Mouse (Mus musculus): ENCODE data around the gene Abcg5. TPM values are rescaled to one million over a fixed set of nuclear protein-coding genes. Genes with fewer than 3 reads are reported as not detected.

The Abcg5 gene
- polyA plus RNA-seq, 1 experiment from 2014 or later: 0.46 TPM

- Histone ChIP-seq H3K4me1 (no peaks in the 10 kb centered on the region), H3K27ac (0 out of 2 replicates have a peak overlapping the region, but pooled peaks have one; percentile 10), H3K27me3 (no peaks in the 10 kb centered on the region), H3K9me3 (no peaks in the 10 kb centered on the region), H3K4me2 (no peak overlapping the region), H3K36me3 (no peaks in the 10 kb centered on the region), H3K9ac (no peak overlapping the region), H3K4me3 (no peak overlapping the region)
- no peak for ATAC-seq (ENCODE audit: borderline replicate concordance, extremely low read depth, low FRiP score, low TSS enrichment)
- 68% methylated on average over 10 of the region's 10 CpGs for WGBS
Measured at GRCm38 (mm10) chr17:84639796-84640378, 42.9 kb downstream of the Abcg5 start.

GRCm38 (mm10) chr17:84637971-84638370 is 44.8 kb downstream of the Abcg5 start:
- Histone ChIP-seq H3K9me3 (no peaks in the 10 kb centered on the region), H3K4me1 (no peaks in the 10 kb centered on the region), H3K9ac (no peak overlapping the region), H3K4me3 (no peak overlapping the region), H3K4me2 (no peak overlapping the region), H3K27me3 (no peaks in the 10 kb centered on the region), H3K27ac (no peak overlapping the region), H3K36me3 (no peaks in the 10 kb centered on the region)
- 80% methylated on average over 6 of the region's 6 CpGs for WGBS
- ATAC-seq (ENCODE audit: borderline replicate concordance, extremely low read depth, low FRiP score, low TSS enrichment): no peak

- no peak overlapping the region for H3K4me3 ChIP-seq
- no peak overlapping the region for H3K27ac ChIP-seq
- no peaks in the 10 kb centered on the region for H3K4me1 ChIP-seq
- H3K27me3 ChIP-seq: no peaks in the 10 kb centered on the region
- no peak for ATAC-seq (ENCODE audit: borderline replicate concordance, extremely low read depth, low FRiP score, low TSS enrichment)
- no peak overlapping the region for H3K9ac ChIP-seq
- H3K36me3 ChIP-seq: no peaks in the 10 kb centered on the region
- no peak overlapping the region for H3K4me2 ChIP-seq
- H3K9me3 ChIP-seq: no peaks in the 10 kb centered on the region
- WGBS: 57% methylated on average over 8 of the region's 8 CpGs
Measured at GRCm38 (mm10) chr17:84636328-84636727, 46.5 kb downstream of the Abcg5 start.

DNA sequence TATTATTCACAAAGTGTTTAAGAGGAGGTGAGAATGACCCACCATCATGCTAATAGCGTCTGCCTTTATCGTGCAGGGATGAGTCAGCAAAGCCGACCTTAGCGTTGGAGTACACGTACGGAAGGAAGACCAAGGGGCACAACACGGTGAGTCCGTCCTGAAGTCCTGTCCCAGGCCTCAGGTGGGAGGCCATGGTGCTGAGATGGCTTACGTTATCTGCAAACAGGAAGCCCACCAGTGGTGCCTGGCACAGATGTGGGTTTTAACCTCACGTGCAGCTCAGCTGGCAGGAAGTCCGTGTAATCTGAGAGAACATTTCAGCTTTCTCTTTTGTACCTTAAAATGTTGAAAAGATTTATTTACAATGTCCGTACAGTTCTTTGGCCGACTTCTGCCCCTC is 49.4 kb downstream of the Abcg5 start:
- Histone ChIP-seq H3K27ac (no peak overlapping the region), H3K9me3 (no peaks in the 10 kb centered on the region), H3K4me2 (no peak overlapping the region), H3K9ac (no peak overlapping the region), H3K27me3 (no peaks in the 10 kb centered on the region), H3K4me3 (no peak overlapping the region), H3K36me3 (no peaks in the 10 kb centered on the region), H3K4me1 (no peaks in the 10 kb centered on the region)
- 66% methylated on average over 13 of the region's 13 CpGs for WGBS
- no peak for ATAC-seq (ENCODE audit: borderline replicate concordance, extremely low read depth, low FRiP score, low TSS enrichment)

- ATAC-seq (ENCODE audit: borderline replicate concordance, extremely low read depth, low FRiP score, low TSS enrichment): no peak
- Histone ChIP-seq H3K27me3 (no peaks in the 10 kb centered on the region), H3K4me1 (peaks cover 9% of the 10 kb centered on the region), H3K4me2 (no peak overlapping the region), H3K4me3 (no peak overlapping the region), H3K27ac (no peak overlapping the region), H3K9me3 (no peaks in the 10 kb centered on the region), H3K9ac (no peak overlapping the region), H3K36me3 (no peaks in the 10 kb centered on the region)
- 83% methylated on average over 6 of the region's 6 CpGs for whole genome bisulfite sequencing
Measured at GRCm38 (mm10) chr17:84631836-84632235, 51.0 kb downstream of the Abcg5 start.

- no peak for ATAC-seq (ENCODE audit: borderline replicate concordance, extremely low read depth, low FRiP score, low TSS enrichment)
- Histone ChIP-seq H3K4me3 (no peak overlapping the region), H3K9me3 (no peaks in the 10 kb centered on the region), H3K4me1 (peaks cover 11% of the 10 kb centered on the region), H3K4me2 (no peak overlapping the region), H3K9ac (no peak overlapping the region), H3K27ac (no peak overlapping the region), H3K27me3 (no peaks in the 10 kb centered on the region), H3K36me3 (no peaks in the 10 kb centered on the region)
- 51% methylated on average over 9 of the region's 9 CpGs for WGBS
Measured at GRCm38 (mm10) chr17:84628611-84629010, 54.2 kb downstream of the Abcg5 start.

- no peaks in the 10 kb centered on the region for H3K27me3 ChIP-seq
- H3K9me3 ChIP-seq: no peaks in the 10 kb centered on the region
- ATAC-seq (ENCODE audit: borderline replicate concordance, extremely low read depth, low FRiP score, low TSS enrichment): no peak
- H3K36me3 ChIP-seq: no peaks in the 10 kb centered on the region
- peaks cover 14% of the 10 kb centered on the region for H3K4me1 ChIP-seq
- WGBS: 84% methylated on average over 10 of the region's 10 CpGs
- no peak overlapping the region for H3K27ac ChIP-seq
- no peak overlapping the region; the same call in 1 of the 2 replicates for H3K4me2 ChIP-seq
- no peak overlapping the region for H3K4me3 ChIP-seq
- H3K9ac ChIP-seq: no peak overlapping the region
Measured at GRCm38 (mm10) chr17:84627721-84628120, 55.1 kb downstream of the Abcg5 start.

- Histone ChIP-seq H3K9ac (peak overlapping the region; percentile 61), H3K36me3 (no peaks in the 10 kb centered on the region), H3K27me3 (no peaks in the 10 kb centered on the region), H3K9me3 (no peaks in the 10 kb centered on the region), H3K27ac (no peak overlapping the region; the same call in 1 of the 2 replicates), H3K4me2 (peak overlapping the region; percentile 81), H3K4me3 (peak overlapping the region; percentile 64), H3K4me1 (peaks cover 14% of the 10 kb centered on the region)
- peak; percentile 40; the same call in 1 of the 2 replicates for ATAC-seq (ENCODE audit: borderline replicate concordance, extremely low read depth, low FRiP score, low TSS enrichment)
- WGBS: 18% methylated on average over 9 of the region's 9 CpGs
Measured at GRCm38 (mm10) chr17:84626857-84627305, 55.9 kb downstream of the Abcg5 start.

GRCm38 (mm10) chr17:84626276-84626856 is 56.4 kb downstream of the Abcg5 start, which contains the start of gene Dync2li1:
Gene Dync2li1, plus strand, starts transcription at chr17:84626496.
- WGBS: under 1% methylated on average over 25 of the region's 25 CpGs
- Histone ChIP-seq H3K4me3 (peak within 1 kb of the TSS; percentile 64), H3K4me1 (peaks cover 14% of the 10 kb centered on the region), H3K4me2 (peak within 1 kb of the TSS; percentile 81), H3K9me3 (no peaks in the 10 kb centered on the region), H3K36me3 (no peaks in the 10 kb centered on the region), H3K27ac (peak within 1 kb of the TSS; percentile 55; the same call in 1 of the 2 replicates), H3K9ac (peak within 1 kb of the TSS; percentile 61), H3K27me3 (no peaks in the 10 kb centered on the region)
- ATAC-seq (ENCODE audit: borderline replicate concordance, extremely low read depth, low FRiP score, low TSS enrichment): peak; percentile 95

DNA sequence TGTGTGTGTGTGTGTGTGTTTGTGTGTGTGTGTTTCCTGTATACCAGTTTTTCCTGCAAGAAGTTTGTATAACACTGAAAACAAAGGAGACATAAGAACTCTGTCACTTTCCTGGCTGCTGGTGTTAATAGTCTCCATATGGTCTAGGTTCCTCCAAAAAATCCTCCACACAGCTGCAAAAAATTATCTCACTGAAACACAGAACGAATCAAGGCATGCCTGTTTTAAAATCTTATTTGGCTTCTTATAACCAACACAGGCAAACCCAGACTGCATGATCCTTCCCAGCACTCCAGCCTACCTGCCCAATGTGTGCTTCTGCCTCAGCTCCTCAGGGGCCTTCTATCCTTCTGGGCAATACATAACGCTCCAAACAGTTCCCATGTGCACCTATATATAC is 59.9 kb downstream of the Abcg5 start:
- Histone ChIP-seq H3K27me3 (no peaks in the 10 kb centered on the region), H3K9ac (no peak overlapping the region), H3K27ac (peak overlapping the region; percentile 60; the same call in 1 of the 2 replicates), H3K4me1 (peaks cover 16% of the 10 kb centered on the region), H3K9me3 (no peaks in the 10 kb centered on the region), H3K36me3 (no peaks in the 10 kb centered on the region), H3K4me2 (no peak overlapping the region), H3K4me3 (no peak overlapping the region)
- no peak for ATAC-seq (ENCODE audit: borderline replicate concordance, extremely low read depth, low FRiP score, low TSS enrichment)
- WGBS: 66% methylated on average over 2 of the region's 2 CpGs

DNA sequence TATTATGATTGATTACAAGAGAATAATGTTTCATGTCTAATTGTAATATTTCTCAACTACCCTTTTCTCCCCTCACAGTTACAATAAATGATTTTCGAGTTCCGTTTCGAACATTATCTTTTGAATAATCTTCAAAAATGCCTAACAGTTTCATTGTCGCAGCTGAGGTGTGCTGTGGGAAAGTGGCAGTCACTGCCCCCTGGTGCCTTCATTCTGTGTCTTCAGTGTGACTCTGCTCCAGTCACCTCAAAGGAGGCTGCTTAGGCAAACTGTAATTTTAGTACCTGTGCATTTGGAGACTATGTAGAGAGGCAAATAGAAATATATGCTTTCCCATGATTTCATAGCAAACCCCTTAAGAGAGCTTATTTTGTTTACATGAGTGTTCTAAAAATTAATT is 60.8 kb downstream of the Abcg5 start:
- H3K9me3 ChIP-seq: no peaks in the 10 kb centered on the region
- no peak overlapping the region for H3K4me3 ChIP-seq
- WGBS: 79% methylated on average over 4 of the region's 4 CpGs
- no peaks in the 10 kb centered on the region for H3K36me3 ChIP-seq
- H3K9ac ChIP-seq: no peak overlapping the region
- no peak for ATAC-seq (ENCODE audit: borderline replicate concordance, extremely low read depth, low FRiP score, low TSS enrichment)
- no peak overlapping the region for H3K27ac ChIP-seq
- H3K4me1 ChIP-seq: peaks cover 9% of the 10 kb centered on the region
- no peaks in the 10 kb centered on the region for H3K27me3 ChIP-seq
- no peak overlapping the region for H3K4me2 ChIP-seq

DNA sequence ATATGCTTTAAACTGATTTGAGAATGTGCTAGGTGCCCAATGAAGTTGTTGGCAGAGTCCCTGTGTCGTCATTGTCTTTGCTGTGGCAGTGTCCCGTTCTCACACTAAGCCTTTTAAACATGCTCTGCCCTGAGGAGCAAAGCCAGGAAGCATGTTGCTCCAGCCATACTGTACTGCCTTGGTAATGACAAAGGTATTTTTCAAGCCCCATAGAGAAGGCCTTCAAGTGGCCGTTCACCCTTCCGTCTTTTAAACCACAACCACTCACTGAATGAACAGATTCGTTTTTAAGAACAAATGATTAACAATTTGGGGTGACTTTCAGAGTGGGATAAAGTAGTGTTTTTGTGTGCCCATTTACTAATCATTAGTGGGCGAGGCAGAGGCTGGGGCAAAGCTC is 61.6 kb downstream of the Abcg5 start:
- 58% methylated on average over 6 of the region's 6 CpGs for WGBS
- 0 out of 2 replicates have a peak, but pooled peaks cover 5% of the 10 kb centered on the region for H3K4me1 ChIP-seq
- no peaks in the 10 kb centered on the region for H3K9me3 ChIP-seq
- no peak for ATAC-seq (ENCODE audit: borderline replicate concordance, extremely low read depth, low FRiP score, low TSS enrichment)
- no peak overlapping the region for H3K27ac ChIP-seq
- H3K27me3 ChIP-seq: no peaks in the 10 kb centered on the region
- no peak overlapping the region for H3K4me2 ChIP-seq
- H3K9ac ChIP-seq: no peak overlapping the region
- H3K36me3 ChIP-seq: no peaks in the 10 kb centered on the region
- no peak overlapping the region for H3K4me3 ChIP-seq

Data from lung, embryonic 15.5 days (tissue).